ENCODE assay signal across 13 mouse cellular contexts in genomic region chr1:92745284-92745683, GRCm38 (mm10).
DNase-seq lines count a peak whose midpoint lies in the region; ATAC-seq and TF ChIP-seq lines count a peak whose summit lies in the region.
"Had no signal": no experiment of that assay in that cellular context is flagged by ENCODE, and none has a peak within 500 bp of the region (broad histone marks: within the 10 kb centered on the region; RNA-seq: fewer than 3 reads in every experiment).

No protein-coding gene starts in this region.

- H3K4me2 ChIP-seq in forebrain, embryonic 12.5 days: no peak overlapping the region
- H3K4me2 ChIP-seq in forebrain, postnatal 0 days (ENCODE audit: low read depth): no peak overlapping the region
- no peak overlapping the region for H3K4me2 ChIP-seq in hindbrain, embryonic 15.5 days
- no peak overlapping the region for H3K4me2 ChIP-seq in hindbrain, postnatal 0 days (ENCODE audit: low read depth, low read length)
- H3K4me2 ChIP-seq in heart, postnatal 0 days (ENCODE audit: low read depth, low read length): no peak overlapping the region
- H3K4me2 ChIP-seq in intestine, postnatal 0 days (replicated peaks; ENCODE audit: low read depth): no peak overlapping the region
- H3K4me2 ChIP-seq: intestine, embryonic 15.5 days; midbrain, embryonic 15.5 days; neural tube, embryonic 12.5 days had no signal

- peaks cover 15% of the 10 kb centered on the region; the same call in 1 of the 2 replicates for H3K4me1 ChIP-seq in forebrain, embryonic 12.5 days
- 0 out of 2 replicates have a peak, but pooled peaks cover 10% of the 10 kb centered on the region for H3K4me1 ChIP-seq in forebrain, postnatal 0 days (ENCODE audit: insufficient read depth)
- peaks cover 10% of the 10 kb centered on the region for H3K4me1 ChIP-seq in hindbrain, embryonic 15.5 days (replicated peaks)
- H3K4me1 ChIP-seq in hindbrain, postnatal 0 days (ENCODE audit: insufficient read depth, low read length): 0 out of 2 replicates have a peak, but pooled peaks cover 19% of the 10 kb centered on the region
- H3K4me1 ChIP-seq in heart, postnatal 0 days (ENCODE audit: control insufficient read depth, insufficient read depth): peaks cover 18% of the 10 kb centered on the region
- no peaks in the 10 kb centered on the region for H3K4me1 ChIP-seq in intestine, postnatal 0 days (replicated peaks; ENCODE audit: control insufficient read depth, insufficient read depth, low read length)
- H3K4me1 ChIP-seq: midbrain, embryonic 15.5 days had no signal

- DNase-seq in forebrain, postnatal 0 days: no peak
- no peak for DNase-seq in hindbrain, postnatal 0 days (ENCODE audit: low spot score)
- peak; percentile 52 for DNase-seq in MN1 (ENCODE audit: low spot score)
- DNase-seq in heart, postnatal 0 days (ENCODE audit: low spot score): no peak
- no peak for DNase-seq in thymus, postnatal 14 days
- DNase-seq: lung, postnatal 4 days; right cerebral cortex, adult 18-20 months had no signal

- no peak for TF ChIP-seq CTCF in forebrain, postnatal 0 days (IDR thresholded peaks at IDR 0.05; ENCODE audit: low read depth)
- no peak for TF ChIP-seq CTCF in hindbrain, postnatal 0 days (IDR thresholded peaks at IDR 0.05; ENCODE audit: low read depth)
- no peak for TF ChIP-seq CTCF in heart, postnatal 0 days (IDR thresholded peaks at IDR 0.05; ENCODE audit: low read depth)
- no peak for TF ChIP-seq CTCF in intestine, postnatal 0 days (IDR thresholded peaks at IDR 0.05; ENCODE audit: low read depth)

- 88% methylated on average over 5 of the region's 5 CpGs for WGBS in forebrain, embryonic 12.5 days
- 73% methylated on average over 5 of the region's 5 CpGs for WGBS in forebrain, postnatal 0 days
- 79% methylated on average over 5 of the region's 5 CpGs for WGBS in hindbrain, embryonic 15.5 days
- 72% methylated on average over 5 of the region's 5 CpGs for WGBS in hindbrain, postnatal 0 days
- 55% methylated on average over 5 of the region's 5 CpGs for WGBS in heart, postnatal 0 days
- 69% methylated on average over 5 of the region's 5 CpGs for WGBS in intestine, postnatal 0 days

- H3K27me3 ChIP-seq in forebrain, embryonic 12.5 days: no peaks in the 10 kb centered on the region
- H3K27me3 ChIP-seq in forebrain, postnatal 0 days (ENCODE audit: insufficient read depth, low read length): no peaks in the 10 kb centered on the region
- H3K27me3 ChIP-seq in hindbrain, embryonic 15.5 days: no peaks in the 10 kb centered on the region
- H3K27me3 ChIP-seq in hindbrain, postnatal 0 days (ENCODE audit: insufficient read depth, low read length): no peaks in the 10 kb centered on the region
- no peaks in the 10 kb centered on the region for H3K27me3 ChIP-seq in heart, postnatal 0 days (ENCODE audit: control insufficient read depth, insufficient read depth, low read length)
- no peaks in the 10 kb centered on the region for H3K27me3 ChIP-seq in intestine, postnatal 0 days (replicated peaks; ENCODE audit: control insufficient read depth, insufficient read depth, low read length)
- H3K27me3 ChIP-seq: intestine, embryonic 15.5 days; midbrain, embryonic 15.5 days; neural tube, embryonic 12.5 days had no signal

- H3K4me3 ChIP-seq in forebrain, embryonic 12.5 days (replicated peaks): no peak overlapping the region
- no peak overlapping the region for H3K4me3 ChIP-seq in forebrain, postnatal 0 days (ENCODE audit: low read depth, low read length)
- no peak overlapping the region for H3K4me3 ChIP-seq in hindbrain, embryonic 15.5 days
- H3K4me3 ChIP-seq in hindbrain, postnatal 0 days (ENCODE audit: low read length): no peak overlapping the region
- no peak overlapping the region for H3K4me3 ChIP-seq in heart, postnatal 0 days (ENCODE audit: low read depth, low read length)
- H3K4me3 ChIP-seq in intestine, postnatal 0 days (ENCODE audit: low read depth, low read length): no peak overlapping the region
- H3K4me3 ChIP-seq: intestine, embryonic 15.5 days; midbrain, embryonic 15.5 days; neural tube, embryonic 12.5 days had no signal

- TF ChIP-seq EP300 in heart, postnatal 0 days (IDR thresholded peaks at IDR 0.05; ENCODE audit: low read depth): no peak

- ATAC-seq in forebrain, embryonic 12.5 days (ENCODE audit: low FRiP score): no peak
- ATAC-seq in forebrain, postnatal 0 days: no peak
- ATAC-seq in hindbrain, embryonic 15.5 days (ENCODE audit: low FRiP score, low read depth): no peak
- no peak for ATAC-seq in hindbrain, postnatal 0 days
- no peak for ATAC-seq in heart, postnatal 0 days (ENCODE audit: insufficient read depth, low read depth)
- no peak for ATAC-seq in intestine, postnatal 0 days
- ATAC-seq: midbrain, embryonic 15.5 days had no signal

- H3K9me3 ChIP-seq in forebrain, embryonic 12.5 days: no peaks in the 10 kb centered on the region
- no peaks in the 10 kb centered on the region for H3K9me3 ChIP-seq in forebrain, postnatal 0 days (ENCODE audit: low read length)
- H3K9me3 ChIP-seq in hindbrain, embryonic 15.5 days: no peaks in the 10 kb centered on the region
- no peaks in the 10 kb centered on the region for H3K9me3 ChIP-seq in hindbrain, postnatal 0 days (ENCODE audit: low read length)
- H3K9me3 ChIP-seq in heart, postnatal 0 days (replicated peaks; ENCODE audit: control insufficient read depth, low read length): no peaks in the 10 kb centered on the region
- no peaks in the 10 kb centered on the region for H3K9me3 ChIP-seq in intestine, postnatal 0 days (ENCODE audit: control insufficient read depth)
- H3K9me3 ChIP-seq: intestine, embryonic 15.5 days; midbrain, embryonic 15.5 days; neural tube, embryonic 12.5 days had no signal

- H3K27ac ChIP-seq in forebrain, embryonic 12.5 days: 0 out of 2 replicates have a peak overlapping the region, but pooled peaks have one; percentile 33
- H3K27ac ChIP-seq in forebrain, postnatal 0 days (ENCODE audit: low read depth, low read length): no peak overlapping the region
- H3K27ac ChIP-seq in hindbrain, embryonic 15.5 days (replicated peaks): peak overlapping the region; percentile 10; the same call in 1 of the 2 replicates
- no peak overlapping the region for H3K27ac ChIP-seq in hindbrain, postnatal 0 days
- peak overlapping the region; percentile 43 for H3K27ac ChIP-seq in heart, postnatal 0 days (ENCODE audit: low read depth)
- no peak overlapping the region for H3K27ac ChIP-seq in intestine, postnatal 0 days (ENCODE audit: low read depth, low read length)
- H3K27ac ChIP-seq: intestine, embryonic 15.5 days; midbrain, embryonic 15.5 days; neural tube, embryonic 12.5 days had no signal

- no peak overlapping the region for H3K9ac ChIP-seq in forebrain, embryonic 12.5 days
- H3K9ac ChIP-seq in forebrain, postnatal 0 days: no peak overlapping the region
- H3K9ac ChIP-seq in hindbrain, embryonic 15.5 days: no peak overlapping the region
- no peak overlapping the region for H3K9ac ChIP-seq in hindbrain, postnatal 0 days (replicated peaks; ENCODE audit: low read length)
- no peak overlapping the region for H3K9ac ChIP-seq in heart, postnatal 0 days (replicated peaks; ENCODE audit: low read depth, low read length)
- H3K9ac ChIP-seq in intestine, postnatal 0 days (ENCODE audit: low read depth, low read length): no peak overlapping the region
- H3K9ac ChIP-seq: intestine, embryonic 15.5 days; midbrain, embryonic 15.5 days; neural tube, embryonic 12.5 days had no signal

- no peaks in the 10 kb centered on the region for H3K36me3 ChIP-seq in forebrain, embryonic 12.5 days (replicated peaks)
- no peaks in the 10 kb centered on the region for H3K36me3 ChIP-seq in forebrain, postnatal 0 days (ENCODE audit: insufficient read depth)
- H3K36me3 ChIP-seq in hindbrain, embryonic 15.5 days: no peaks in the 10 kb centered on the region
- no peaks in the 10 kb centered on the region for H3K36me3 ChIP-seq in hindbrain, postnatal 0 days (ENCODE audit: insufficient read depth, low read length)
- no peaks in the 10 kb centered on the region for H3K36me3 ChIP-seq in heart, postnatal 0 days (replicated peaks; ENCODE audit: control insufficient read depth, insufficient read depth, low read length)
- H3K36me3 ChIP-seq in intestine, postnatal 0 days (ENCODE audit: control insufficient read depth, insufficient read depth): no peaks in the 10 kb centered on the region
- H3K36me3 ChIP-seq: intestine, embryonic 15.5 days; midbrain, embryonic 15.5 days; neural tube, embryonic 12.5 days had no signal

Comparison
In these comparisons a context has a peak if more than half of its experiments do, and no peak if none do; other contexts are left out.
1. H3K27ac ChIP-seq: peak in forebrain, embryonic 12.5 days (single experiment), hindbrain, embryonic 15.5 days (single experiment) and heart, postnatal 0 days (single experiment); none in forebrain, postnatal 0 days (single experiment), hindbrain, postnatal 0 days (single experiment) and intestine, postnatal 0 days (single experiment).